Mouse (Mus musculus) CH12.LX (cell line): ENCODE data around the gene B430306N03Rik. TPM values are rescaled to one million over a fixed set of nuclear protein-coding genes. Genes with fewer than 3 reads are reported as not detected.

ENCODE experiments used
- DNase-seq: peaks from one replicate; pipeline ENCODE4 v3.0.0-alpha.2; 2013; ENCODE audit errors: extremely low read depth
- H3K27ac ChIP-seq: 2 replicates; pipeline ENCODE4 v1.5.1; 2012; ENCODE audit warnings: low read depth, mild to moderate bottlenecking, control low read depth, moderate library complexity; ENCODE audit not compliant: insufficient read depth
- H3K27me3 ChIP-seq: replicated peaks from 2 replicates; pipeline ENCODE3; 2012; ENCODE audit warnings: inconsistent platforms
- H3K36me3 ChIP-seq, 2 experiments: replicated peaks in 1 of 2; 2 replicates each; pipeline versions ENCODE3 to v1.6.1; 2012; ENCODE audit warnings: inconsistent platforms in 1 of 2, low read length in 1 of 2, mild to moderate bottlenecking in 1 of 2, mixed read lengths in 1 of 2, moderate library complexity in 1 of 2; ENCODE audit not compliant: control insufficient read depth in 1 of 2, insufficient read depth in 1 of 2
- H3K4me1 ChIP-seq, 2 experiments: 2 replicates each; pipeline ENCODE4 v1.6.1; 2012; ENCODE audit warnings: inconsistent platforms in 1 of 2, moderate library complexity in 1 of 2; ENCODE audit not compliant: insufficient read depth in 2 of 2, control insufficient read depth in 1 of 2
- H3K4me2 ChIP-seq: 2 replicates; pipeline ENCODE4 v1.6.1; 2012; ENCODE audit warnings: low read depth, mild to moderate bottlenecking, control low read depth; ENCODE audit not compliant: poor library complexity, insufficient read depth, severe bottlenecking
- H3K4me3 ChIP-seq, 3 experiments: fragments of 150-350 bp in 1 of 3; sonication (generic) in 1 of 3; replicated peaks in 1 of 3; 2 replicates each; pipeline versions ENCODE3 to v1.5.1; 2011 to 2012; ENCODE audit warnings: low read depth in 2 of 3, low read length in 2 of 3, mild to moderate bottlenecking in 2 of 3, moderate library complexity in 2 of 3, control low read depth in 1 of 3, improper control_type of control experiment in 1 of 3, inconsistent platforms in 1 of 3, mixed read lengths in 1 of 3; ENCODE audit not compliant: poor library complexity in 1 of 3
- H3K79me2 ChIP-seq: replicated peaks from 2 replicates; pipeline ENCODE4 v1.6.1; 2012; ENCODE audit warnings: mild to moderate bottlenecking, moderate library complexity; ENCODE audit not compliant: control insufficient read depth, poor library complexity, insufficient read depth, severe bottlenecking; ENCODE audit errors: extremely low read depth
- H3K9ac ChIP-seq: 2 replicates; pipeline ENCODE4 v1.6.1; 2012; ENCODE audit warnings: low read depth, mild to moderate bottlenecking, control low read depth, moderate library complexity; ENCODE audit not compliant: insufficient read depth
- H3K9me3 ChIP-seq: replicated peaks from 2 replicates; pipeline ENCODE3; 2012; ENCODE audit warnings: low read length, inconsistent platforms, mixed read lengths
- CHD2 ChIP-seq: IDR thresholded peaks from 2 replicates; pipeline ENCODE4 v1.6.1; 2011; ENCODE audit warnings: low read length, improper control_type of control experiment
- CTCF ChIP-seq, 2 experiments: IDR thresholded peaks in 1 of 2; conservative IDR thresholded peaks in 1 of 2; 2 replicates each; pipeline ENCODE4 v1.5.1; 2011 to 2012; ENCODE audit warnings: low read depth in 2 of 2, low read length in 2 of 2, improper control_type of control experiment in 1 of 2, inconsistent platforms in 1 of 2, mild to moderate bottlenecking in 1 of 2, moderate library complexity in 1 of 2
- ELF1 ChIP-seq: IDR thresholded peaks from 2 replicates; pipeline ENCODE4 v1.6.1; 2014; ENCODE audit warnings: low read depth, mild to moderate bottlenecking, inconsistent platforms, low read length, improper control_type of control experiment
- EP300 ChIP-seq: IDR thresholded peaks from 2 replicates; pipeline ENCODE4 v1.6.1; 2011; ENCODE audit warnings: low read length, improper control_type of control experiment
- GABPA ChIP-seq: IDR thresholded peaks from 2 replicates; pipeline ENCODE4 v1.6.1; 2012; ENCODE audit warnings: low read depth, low read length, improper control_type of control experiment, inconsistent platforms; ENCODE audit not compliant: insufficient replicate concordance
- JUN ChIP-seq: IDR thresholded peaks from 2 replicates; pipeline ENCODE4 v1.6.1; 2011; ENCODE audit warnings: low read depth, mild to moderate bottlenecking, low read length, improper control_type of control experiment, moderate library complexity; ENCODE audit not compliant: insufficient read depth
- MAZ ChIP-seq: IDR thresholded peaks from 2 replicates; pipeline ENCODE4 v1.6.1; 2012; ENCODE audit warnings: low read depth, mild to moderate bottlenecking, inconsistent platforms, low read length, improper control_type of control experiment, moderate library complexity
- NRF1 ChIP-seq: IDR thresholded peaks from 2 replicates; pipeline ENCODE4 v1.6.1; 2014; ENCODE audit warnings: low read depth, mild to moderate bottlenecking, inconsistent platforms, low read length, improper control_type of control experiment, moderate library complexity
- RAD21 ChIP-seq: IDR thresholded peaks from 2 replicates; pipeline ENCODE4 v1.6.1; 2011; ENCODE audit warnings: low read depth, mild to moderate bottlenecking, low read length, improper control_type of control experiment, moderate library complexity
- SMC3 ChIP-seq: IDR thresholded peaks from 2 replicates; pipeline ENCODE4 v1.6.1; 2011; ENCODE audit warnings: low read depth, low read length, improper control_type of control experiment
- TCF12 ChIP-seq: IDR thresholded peaks from 2 replicates; pipeline ENCODE4 v1.6.1; 2014; ENCODE audit warnings: low read depth, mild to moderate bottlenecking, inconsistent platforms, low read length, improper control_type of control experiment
- UBTF ChIP-seq: IDR thresholded peaks from 2 replicates; pipeline ENCODE4 v1.6.1; 2012; ENCODE audit warnings: low read depth, mild to moderate bottlenecking, inconsistent platforms, low read length, improper control_type of control experiment, moderate library complexity
- USF2 ChIP-seq: conservative IDR thresholded peaks from 2 replicates; pipeline ENCODE4 v1.6.1; 2011; ENCODE audit warnings: low read depth, low read length, improper control_type of control experiment
- ZC3H11A ChIP-seq: IDR thresholded peaks from 2 replicates; pipeline ENCODE4 v1.6.1; 2012; ENCODE audit warnings: low read depth, mild to moderate bottlenecking, inconsistent platforms, low read length, improper control_type of control experiment
- ZKSCAN1 ChIP-seq: IDR thresholded peaks from 2 replicates; pipeline ENCODE4 v1.6.1; 2012; ENCODE audit warnings: low read depth, inconsistent platforms, low read length, improper control_type of control experiment, borderline replicate concordance
- ZMIZ1 ChIP-seq: IDR thresholded peaks from 2 replicates; pipeline ENCODE4 v1.6.1; 2012; ENCODE audit warnings: low read depth, mild to moderate bottlenecking, inconsistent platforms, low read length, improper control_type of control experiment
- ZNF384 ChIP-seq: IDR thresholded peaks from 2 replicates; pipeline ENCODE4 v1.6.1; 2012; ENCODE audit warnings: low read depth, low read length, improper control_type of control experiment, inconsistent platforms
- dilution Hi-C: fragments of 300-500 bp; cut with MboI; formaldehyde crosslinking; loops from 2 replicates; pipeline ENCODE4 v1.14.3; 2020; ENCODE audit warnings: low sequenced_read_pairs; ENCODE audit not compliant: extremely low pct_unique_long_range_greater_than_20kb, extremely low pct_ligation_motif_present
- in situ Hi-C: fragments of 300-500 bp; cut with MboI; formaldehyde crosslinking; loops from 3 replicates; pipeline ENCODE4 v1.14.3; 2019; ENCODE audit warnings: low sequenced_read_pairs, low pct_ligation_motif_present, low pct_unique_long_range_greater_than_20kb, mixed read lengths
- polyA plus RNA-seq: library from polyadenylated mRNA; unstranded; fragments of >175 nt; gene quantifications from 2 replicates; pipeline ENCODE4 v1.2.1, GENCODE M21; 2012; ENCODE audit warnings: low read depth; ENCODE audit not compliant: insufficient read length
- total RNA-seq, 2 experiments: library from RNA; depleted of rRNA; stranded (reverse); fragments of 300-350 nt in 1 of 2; fragments of >200 nt in 1 of 2; gene quantifications; 2 replicates each; pipeline ENCODE4 v1.2.3; 2012 to 2014

Gene B430306N03Rik
- total and polyA plus RNA-seq, 3 experiments, result 0.08 to 1.0 (median 0.21) TPM

DNA sequence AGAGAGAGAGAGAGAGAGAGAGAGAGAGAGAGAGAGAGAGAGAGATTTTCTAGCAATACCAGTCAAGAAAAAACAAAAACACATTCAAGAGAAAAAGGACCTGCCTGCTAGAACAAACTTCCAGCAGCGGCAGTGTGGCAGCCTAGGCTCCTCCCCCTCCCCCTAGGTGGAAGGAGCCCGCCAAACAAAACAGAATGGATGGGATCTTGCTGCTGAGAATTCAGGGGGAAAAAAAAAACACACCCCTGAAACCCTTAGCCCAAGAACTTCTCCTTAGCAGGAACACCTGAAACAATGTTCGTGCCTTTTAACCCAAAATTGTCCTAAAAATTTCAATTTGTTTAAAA is 34.2 kb upstream of the B430306N03Rik start:
- H3K27me3 ChIP-seq, result no peaks in the 10 kb centered on the region
- H3K27ac ChIP-seq, result no peak overlapping the region
- no peak overlapping the region for H3K4me3 ChIP-seq
- H3K79me2 ChIP-seq, result no peaks in the 10 kb centered on the region
- dilution Hi-C loops, result no loop called here
- H3K36me3 ChIP-seq, result no peaks in the 10 kb centered on the region
- no peak for TF ChIP-seq ELF1
- TF ChIP-seq EP300, result no peak
- no peak for TF ChIP-seq USF2
- no peak for TF ChIP-seq TCF12
- no peak for TF ChIP-seq JUN
- no peak for TF ChIP-seq CTCF (conservative IDR thresholded peaks at IDR 0.05 in 1 of 2, IDR thresholded peaks at IDR 0.05 in 1 of 2; ENCODE audit: low read depth in 2 of 2, low read length in 2 of 2)
- no peak for TF ChIP-seq ZMIZ1
- no peak for TF ChIP-seq GABPA
- TF ChIP-seq UBTF, result no peak
- no peak for TF ChIP-seq ZNF384
- no peak for TF ChIP-seq CHD2
- TF ChIP-seq MAZ, result no peak
- TF ChIP-seq ZC3H11A, result no peak
- in situ Hi-C loops, result loop anchor here (10.0 to 25.0 kb wide), 2 partner anchors 53 to 169 kb away; no protein-coding TSS in a partner anchor
- no peaks in the 10 kb centered on the region for H3K9me3 ChIP-seq
- H3K4me2 ChIP-seq, result no peak overlapping the region
- no peak overlapping the region for H3K9ac ChIP-seq
- H3K4me1 ChIP-seq, result peaks cover 0 to 18% of the 10 kb centered on the region in 2 experiments; a peak in 2 of 4 replicates
- no peak for DNase-seq

DNA sequence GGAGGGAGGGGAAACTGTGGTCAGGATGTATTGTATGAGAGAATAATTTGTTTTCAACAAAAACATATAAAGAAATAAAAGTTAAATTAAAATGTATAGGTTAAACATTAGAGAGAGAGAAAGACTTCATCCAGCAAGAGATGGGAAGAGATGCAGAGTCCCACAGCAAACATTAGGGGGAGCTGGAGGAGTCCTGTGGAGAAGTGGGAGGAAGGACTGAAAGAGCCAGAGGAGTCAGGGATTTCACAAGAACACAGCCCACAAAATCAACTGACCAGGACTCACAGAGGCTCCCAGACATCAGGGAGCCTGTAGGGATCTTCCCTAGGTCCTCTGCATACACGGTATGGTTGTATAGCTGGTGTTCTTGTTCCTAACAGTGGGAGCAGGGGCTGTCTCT is 29.2 kb upstream of the B430306N03Rik start:
- Histone ChIP-seq H3K4me3 (no peak overlapping the region), H3K9me3 (peaks cover 7% of the 10 kb centered on the region), H3K27ac (no peak overlapping the region), H3K27me3 (peaks cover 2% of the 10 kb centered on the region), H3K4me2 (no peak overlapping the region), H3K79me2 (no peaks in the 10 kb centered on the region), H3K9ac (no peak overlapping the region), H3K36me3 (no peaks in the 10 kb centered on the region), H3K4me1 (0 out of 4 replicates have a peak, but pooled peaks cover 0 to 2% of the 10 kb centered on the region in 2 experiments)
- peak; percentile 55 for TF ChIP-seq SMC3
- TF ChIP-seq NRF1, result no peak
- no peak for TF ChIP-seq ZKSCAN1
- peak; percentile 20 to 62; a peak in 2 of 4 replicates for TF ChIP-seq CTCF (conservative IDR thresholded peaks at IDR 0.05 in 1 of 2, IDR thresholded peaks at IDR 0.05 in 1 of 2; ENCODE audit: low read depth in 2 of 2, low read length in 2 of 2)
- TF ChIP-seq RAD21, result peak; percentile 63
- dilution Hi-C loops, result no loop called here
- in situ Hi-C loops, result loop anchor here (10.0 to 25.0 kb wide), 2 partner anchors 48 to 174 kb away; no protein-coding TSS in a partner anchor
- DNase-seq, result peak; percentile 20
